Mouse (Mus musculus) heart, postnatal 0 days (tissue): ENCODE data around the gene Lrrn2.

Source experiments
- CTCF ChIP-seq: IDR thresholded peaks from 2 replicates; pipeline ENCODE4 v1.5.1; 2016; ENCODE audit warnings: antibody characterized with exemption, control low read depth, low read depth
- EP300 ChIP-seq: IDR thresholded peaks from 2 replicates; pipeline ENCODE4 v1.6.1; 2016; ENCODE audit warnings: antibody characterized with exemption, low read depth

DNA sequence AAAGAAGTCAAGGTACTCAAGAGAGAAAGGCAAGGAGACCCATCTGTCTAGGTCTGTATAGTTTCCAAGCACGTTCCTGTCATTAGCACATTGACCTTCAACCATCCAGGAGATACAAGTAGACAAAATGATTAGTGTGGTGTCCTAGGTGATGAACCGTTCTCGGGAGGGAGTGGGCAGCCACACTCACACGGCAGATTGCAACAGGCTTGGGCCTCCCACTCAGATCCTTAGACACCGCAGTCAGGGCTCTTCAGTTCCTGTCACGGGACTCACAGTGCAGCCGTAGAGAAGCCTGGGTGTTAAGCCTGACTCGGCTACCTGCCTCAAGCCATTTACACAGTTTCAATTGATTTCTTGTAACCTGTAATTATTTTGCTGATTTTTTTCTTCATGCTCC lies 43.2 kb upstream of the Lrrn2 start:
- no peak for TF ChIP-seq CTCF
- TF ChIP-seq EP300, result no peak
